Mouse (Mus musculus): ENCODE results near the gene Ppfia4. TPM values are rescaled to one million over a fixed set of nuclear protein-coding genes. Genes with fewer than 3 reads are reported as not detected.

The Ppfia4 gene
- polyA plus RNA-seq, 1 experiment from 2014 or later, result 2.0 TPM

DNA sequence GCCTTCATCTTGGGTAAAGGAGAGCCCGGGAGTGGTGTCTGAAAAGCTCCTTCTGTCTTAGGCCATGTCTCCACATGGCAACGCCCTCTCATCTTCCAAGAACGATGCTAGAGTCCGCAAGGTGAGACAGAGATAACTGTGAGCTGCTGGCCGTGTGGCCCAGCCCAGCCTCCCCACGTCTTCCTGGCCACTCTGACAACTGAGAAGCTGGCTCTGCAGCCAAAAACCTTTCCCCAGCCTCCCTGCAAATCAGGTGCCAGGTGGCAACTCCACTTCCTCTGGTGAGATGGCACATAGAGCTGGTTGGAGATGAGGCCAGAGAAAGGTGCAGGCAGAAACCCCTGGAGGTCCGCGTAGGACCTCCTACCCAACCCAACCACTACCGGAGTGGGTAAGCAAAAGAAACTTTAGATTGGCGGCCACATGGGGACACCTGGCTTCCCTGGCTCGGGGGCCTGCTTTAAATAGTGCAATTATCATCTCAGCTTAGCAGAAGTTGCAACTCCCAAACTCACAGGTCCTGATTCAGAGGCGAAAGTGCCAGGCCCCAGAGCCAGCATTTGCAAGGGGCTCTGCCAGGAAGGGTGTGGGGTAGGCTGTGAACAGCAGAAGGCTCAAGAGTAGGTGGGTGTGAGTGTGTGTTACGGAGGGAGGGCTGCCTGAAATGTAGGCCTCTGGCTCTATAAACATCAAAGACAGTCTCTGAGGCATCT, 2.6 kb upstream of the Ppfia4 start:
- WGBS, result 87% methylated on average over 13 of the region's 13 CpGs
- peaks cover 13% of the 10 kb centered on the region; the same call in 1 of the 2 replicates for H3K4me1 ChIP-seq
- no peak for DNase-seq (ENCODE audit: low spot score)

DNA sequence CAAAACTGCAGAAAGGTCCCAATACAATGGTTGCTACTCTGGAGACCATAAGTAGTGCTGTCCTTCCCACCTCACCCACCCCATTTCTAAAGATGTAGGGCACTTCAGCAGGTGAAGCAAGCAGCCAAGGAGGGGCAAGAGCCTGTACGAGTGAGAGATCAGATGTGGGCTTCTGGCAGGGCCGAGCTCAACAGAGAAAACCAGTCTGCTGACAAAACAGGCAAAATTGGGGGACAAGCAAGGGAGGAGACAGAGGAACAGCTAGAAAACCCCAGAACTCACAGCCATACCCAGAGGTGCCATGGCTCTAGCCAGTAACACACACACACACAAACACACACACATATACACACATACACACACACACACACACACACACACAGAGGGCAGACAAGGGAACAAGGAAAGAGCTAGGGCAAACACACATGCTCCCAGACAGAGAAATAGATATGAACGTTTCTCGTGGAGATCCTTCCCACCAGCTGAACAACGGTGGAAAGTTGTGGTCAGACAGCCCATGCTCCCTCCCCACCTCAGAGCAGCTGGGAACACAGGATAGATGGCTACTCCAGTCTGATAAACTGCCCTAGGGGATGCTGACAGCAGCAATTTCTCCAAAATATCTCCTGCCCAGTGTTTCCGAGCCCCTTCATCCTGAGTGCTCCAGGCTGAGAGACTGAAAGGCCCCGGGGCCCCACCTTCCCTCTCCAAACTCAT, 1.5 kb upstream of the Ppfia4 start:
- H3K27ac ChIP-seq (replicated peaks), result no peak overlapping the region
- H3K9me3 ChIP-seq (replicated peaks), result no peaks in the 10 kb centered on the region
- no peak overlapping the region for H3K4me3 ChIP-seq
- no peaks in the 10 kb centered on the region for H3K36me3 ChIP-seq
- no peak for DNase-seq (ENCODE audit: low spot score)
- peaks cover 13% of the 10 kb centered on the region; the same call in 1 of the 2 replicates for H3K4me1 ChIP-seq
- H3K27me3 ChIP-seq (ENCODE audit: low read depth, poor library complexity, severe bottlenecking), result no peaks in the 10 kb centered on the region
- 85% methylated on average over 7 of the region's 7 CpGs for WGBS

More for the DNA sequence above, 2.6 kb upstream of the Ppfia4 start:
- Histone ChIP-seq H3K9me3 (replicated peaks) (no peaks in the 10 kb centered on the region), H3K27ac (replicated peaks) (no peak overlapping the region), H3K4me3 (no peak overlapping the region), H3K27me3 (ENCODE audit: low read depth, poor library complexity, severe bottlenecking) (no peaks in the 10 kb centered on the region), H3K36me3 (no peaks in the 10 kb centered on the region)

DNA sequence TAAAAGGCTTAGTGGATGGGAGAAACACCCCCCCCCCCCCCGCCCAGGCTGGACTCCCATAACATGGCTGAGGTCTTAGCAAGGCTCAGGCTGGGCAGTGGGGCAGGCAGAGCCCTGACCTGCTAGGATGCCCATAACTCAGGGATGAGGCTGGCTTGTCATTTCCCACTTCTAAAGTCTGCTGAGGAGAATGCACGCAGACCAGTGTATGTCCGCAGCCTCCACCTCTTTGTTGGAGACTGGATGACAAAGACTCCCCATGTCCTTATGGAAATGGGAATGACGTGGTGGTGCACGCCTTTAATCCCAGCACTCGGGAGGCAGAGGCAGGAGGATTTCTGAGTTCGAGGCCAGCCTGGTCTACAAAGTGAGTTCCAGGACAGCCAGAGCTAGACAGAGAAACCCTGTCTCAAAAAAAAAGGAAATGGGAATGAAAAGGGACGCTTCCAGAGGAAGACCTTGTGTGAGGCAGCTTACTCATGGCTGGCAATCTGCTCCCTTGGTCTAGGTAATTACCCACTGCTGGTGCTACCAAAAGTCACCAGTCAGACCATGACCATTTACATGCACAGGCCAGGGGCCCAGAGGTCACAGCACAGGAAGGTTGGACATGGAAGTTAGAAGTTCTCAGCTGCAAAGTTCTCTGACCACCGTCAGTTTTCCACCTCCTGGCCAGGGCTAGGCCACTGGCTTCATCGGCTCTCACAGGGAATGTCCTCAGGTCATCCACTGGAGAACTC, 813 bp upstream of the Ppfia4 start:
- no peak for DNase-seq (ENCODE audit: low spot score)
- Histone ChIP-seq H3K4me3 (no peak overlapping the region), H3K9me3 (replicated peaks) (no peaks in the 10 kb centered on the region), H3K4me1 (peaks cover 13% of the 10 kb centered on the region; the same call in 1 of the 2 replicates), H3K27me3 (ENCODE audit: low read depth, poor library complexity, severe bottlenecking) (no peaks in the 10 kb centered on the region), H3K36me3 (no peaks in the 10 kb centered on the region), H3K27ac (replicated peaks) (no peak overlapping the region)
- WGBS, result 80% methylated on average over 10 of the region's 10 CpGs

DNA sequence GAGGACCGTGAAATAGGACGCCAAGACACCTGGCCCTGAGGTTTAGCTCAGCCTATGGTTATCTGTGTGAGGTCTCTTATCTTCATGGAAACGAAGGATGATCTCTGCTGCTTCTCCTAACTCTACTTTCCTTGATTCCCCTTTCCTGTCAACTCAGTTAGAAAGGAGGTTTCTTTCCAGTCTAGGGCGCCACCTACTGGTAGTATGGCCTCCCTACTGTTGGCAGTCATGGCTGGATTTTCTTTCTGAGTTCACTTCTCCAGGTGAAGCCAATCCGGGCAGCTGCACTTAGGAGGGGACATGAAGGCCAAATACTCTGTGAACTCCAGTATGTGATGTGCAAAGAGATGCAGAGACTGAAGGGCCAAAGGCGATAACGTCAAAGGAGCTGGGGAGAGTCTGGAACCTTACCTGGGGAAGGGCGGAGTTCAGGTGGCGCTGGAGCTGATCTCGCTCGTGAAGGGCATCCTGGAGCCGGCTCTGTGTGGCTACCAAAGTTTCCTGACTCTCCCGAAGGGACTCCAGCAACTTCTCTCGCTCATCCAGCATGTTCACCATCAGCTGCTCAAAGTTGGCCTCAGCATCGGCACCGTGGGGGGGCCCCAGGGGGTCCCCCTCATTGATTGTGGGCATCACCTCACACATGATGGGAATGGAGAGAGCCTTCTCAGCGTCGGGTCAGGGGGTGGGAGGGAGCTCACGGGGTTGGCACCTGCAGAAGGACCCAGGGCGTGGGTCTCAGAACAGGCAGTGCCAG, 671 bp downstream of the Ppfia4 start:
- no peaks in the 10 kb centered on the region for H3K9me3 ChIP-seq (replicated peaks)
- H3K36me3 ChIP-seq, result no peaks in the 10 kb centered on the region
- H3K4me1 ChIP-seq, result peaks cover 13% of the 10 kb centered on the region; the same call in 1 of the 2 replicates
- no peaks in the 10 kb centered on the region for H3K27me3 ChIP-seq (ENCODE audit: low read depth, poor library complexity, severe bottlenecking)
- WGBS, result 62% methylated on average over 20 of the region's 20 CpGs
- no peak overlapping the region for H3K4me3 ChIP-seq
- peak; percentile 75 for DNase-seq (ENCODE audit: low spot score)
- H3K27ac ChIP-seq (replicated peaks), result no peak overlapping the region

DNA sequence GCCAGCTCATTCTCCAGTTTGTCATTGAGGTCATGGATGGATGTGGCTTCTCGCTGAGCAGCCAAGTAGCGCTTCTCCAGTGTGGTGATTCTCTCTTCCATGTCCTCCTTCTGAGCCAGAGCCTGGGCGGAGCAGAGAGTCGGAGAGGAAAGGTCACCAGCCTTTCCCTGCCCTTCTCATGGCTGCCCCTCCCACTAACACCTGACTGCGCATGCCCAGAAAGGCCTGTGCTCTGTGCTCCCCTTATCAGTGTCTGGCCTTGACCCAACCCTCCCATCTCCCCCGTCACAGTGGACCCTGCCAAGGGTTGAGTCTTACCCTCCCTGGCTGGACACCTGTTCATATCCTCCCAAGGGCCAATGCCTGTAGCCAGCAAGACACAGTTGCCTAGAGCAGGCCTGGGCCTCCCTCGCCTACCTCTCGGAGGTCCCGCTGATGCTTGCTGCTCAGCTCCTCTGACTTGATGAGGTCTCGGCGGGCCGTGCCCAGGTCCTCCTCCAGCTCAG, 5.8 kb downstream of the Ppfia4 start:
- no peak for DNase-seq (ENCODE audit: low spot score)
- 90% methylated on average over 12 of the region's 12 CpGs for WGBS

DNA sequence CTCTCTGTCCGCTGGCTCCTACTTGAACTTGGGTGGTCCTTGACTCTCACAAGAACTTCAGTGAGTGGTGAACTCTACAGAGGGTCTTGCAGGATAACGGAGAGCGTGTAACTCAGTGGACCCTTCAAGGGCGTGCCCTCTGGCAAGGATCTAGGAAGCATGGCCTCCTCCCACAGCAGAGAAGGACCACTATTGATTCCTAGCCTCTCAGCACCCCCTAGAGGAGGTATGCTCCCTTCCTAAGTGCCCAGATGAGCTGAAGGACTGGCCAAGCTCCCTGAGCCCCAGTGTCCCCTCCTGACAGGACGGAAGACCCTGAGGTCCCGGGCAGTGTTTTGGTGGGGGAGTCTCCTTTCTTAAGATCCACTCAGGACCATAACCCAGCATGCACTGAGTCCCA, 10.1 kb downstream of the Ppfia4 start:
- no peaks in the 10 kb centered on the region for H3K27me3 ChIP-seq (ENCODE audit: low read depth, poor library complexity, severe bottlenecking)
- no peak overlapping the region for H3K4me3 ChIP-seq
- WGBS, result 84% methylated on average over 6 of the region's 6 CpGs
- no peaks in the 10 kb centered on the region for H3K9me3 ChIP-seq (replicated peaks)
- DNase-seq (ENCODE audit: low spot score), result no peak
- H3K4me1 ChIP-seq, result peaks cover 16% of the 10 kb centered on the region
- H3K27ac ChIP-seq (replicated peaks), result no peak overlapping the region
- H3K36me3 ChIP-seq, result no peaks in the 10 kb centered on the region

More for the DNA sequence above, 5.8 kb downstream of the Ppfia4 start:
- Histone ChIP-seq H3K36me3 (no peaks in the 10 kb centered on the region), H3K4me3 (no peak overlapping the region), H3K9me3 (replicated peaks) (no peaks in the 10 kb centered on the region), H3K27me3 (ENCODE audit: low read depth, poor library complexity, severe bottlenecking) (no peaks in the 10 kb centered on the region), H3K4me1 (no peaks in the 10 kb centered on the region), H3K27ac (replicated peaks) (no peak overlapping the region)

DNA sequence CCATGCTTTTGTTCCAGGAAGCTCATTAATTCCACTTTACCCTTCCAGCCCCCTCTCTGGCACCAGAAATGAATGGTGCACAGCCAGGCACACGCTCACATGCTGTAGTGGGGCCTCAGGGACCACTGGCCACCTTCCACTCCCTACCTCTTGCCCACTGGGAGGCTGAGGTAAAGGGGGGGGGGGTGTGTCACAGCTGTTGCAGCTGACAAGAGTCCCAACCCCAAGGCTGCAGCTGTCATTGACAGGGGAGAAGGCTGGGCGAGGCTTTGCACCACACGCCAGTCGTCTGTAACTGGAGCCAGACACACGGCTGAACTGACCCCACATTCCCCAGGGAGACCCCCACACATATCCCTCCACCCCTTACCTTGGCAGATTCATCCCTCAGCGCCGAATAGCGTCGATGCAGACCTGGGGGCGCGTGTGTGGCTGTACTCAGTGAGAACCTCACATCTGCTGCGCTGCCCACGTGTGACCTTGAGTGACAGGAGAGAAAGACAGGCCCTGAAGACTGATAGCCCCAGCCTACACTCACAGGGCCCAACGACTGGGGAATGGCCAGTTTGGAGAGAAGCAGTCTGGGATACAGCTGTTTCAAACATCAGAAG, 11.9 kb downstream of the Ppfia4 start:
- Histone ChIP-seq H3K36me3 (no peaks in the 10 kb centered on the region), H3K4me1 (peaks cover 16% of the 10 kb centered on the region), H3K27ac (replicated peaks) (peak overlapping the region; percentile 42), H3K9me3 (replicated peaks) (no peaks in the 10 kb centered on the region), H3K4me3 (no peak overlapping the region), H3K27me3 (ENCODE audit: low read depth, poor library complexity, severe bottlenecking) (no peaks in the 10 kb centered on the region)
- DNase-seq (ENCODE audit: low spot score), result no peak
- 83% methylated on average over 14 of the region's 14 CpGs for WGBS

DNA sequence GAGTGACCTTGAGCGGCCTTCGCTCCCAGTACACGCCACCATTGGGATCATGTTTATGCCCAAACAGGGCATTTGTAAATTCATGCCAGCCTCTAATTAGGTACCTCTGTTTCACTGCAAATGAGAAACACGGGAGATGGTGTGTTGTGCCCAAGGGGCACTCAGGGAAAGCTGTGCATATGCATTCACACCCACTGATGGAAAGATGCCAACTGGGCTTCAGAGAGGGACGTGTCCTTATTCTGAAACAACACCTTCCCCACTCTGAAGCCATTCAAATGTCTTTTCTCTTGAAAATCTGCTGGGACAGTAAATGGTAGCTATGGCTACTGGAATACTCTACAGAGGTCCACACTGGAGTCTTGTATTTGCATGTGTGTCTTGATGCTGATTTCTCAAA, 14.5 kb downstream of the Ppfia4 start:
- 85% methylated on average over 5 of the region's 5 CpGs for WGBS
- DNase-seq (ENCODE audit: low spot score), result no peak
- Histone ChIP-seq H3K9me3 (replicated peaks) (no peaks in the 10 kb centered on the region), H3K4me1 (peaks cover 16% of the 10 kb centered on the region), H3K4me3 (no peak overlapping the region), H3K27me3 (ENCODE audit: low read depth, poor library complexity, severe bottlenecking) (no peaks in the 10 kb centered on the region), H3K27ac (replicated peaks) (no peak overlapping the region), H3K36me3 (no peaks in the 10 kb centered on the region)

DNA sequence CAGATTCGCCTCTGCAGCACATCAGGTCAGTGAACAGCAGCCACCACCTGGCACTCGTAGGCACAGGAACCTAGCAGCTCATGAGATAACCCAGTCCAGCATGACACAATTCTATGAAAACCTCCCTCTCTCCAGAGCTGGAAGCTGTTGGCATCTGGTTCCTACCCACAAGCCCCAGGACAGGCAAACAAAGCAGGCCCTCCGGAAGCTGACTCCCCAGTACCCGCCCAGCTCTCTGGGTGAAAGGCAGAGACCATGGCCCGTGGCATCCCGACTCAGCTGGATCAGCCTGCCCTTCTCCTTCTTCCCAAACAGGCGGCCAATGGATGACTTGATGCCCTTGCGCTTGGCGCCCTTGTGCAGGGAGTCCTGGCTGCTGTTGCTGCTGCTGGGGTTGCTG, 16.4 kb downstream of the Ppfia4 start:
- no peak overlapping the region; the same call in 1 of the 2 replicates for H3K27ac ChIP-seq (replicated peaks)
- H3K27me3 ChIP-seq (ENCODE audit: low read depth, poor library complexity, severe bottlenecking), result no peaks in the 10 kb centered on the region
- H3K9me3 ChIP-seq (replicated peaks), result no peaks in the 10 kb centered on the region
- H3K4me1 ChIP-seq, result peaks cover 15% of the 10 kb centered on the region
- no peak for DNase-seq (ENCODE audit: low spot score)
- no peak overlapping the region for H3K4me3 ChIP-seq
- H3K36me3 ChIP-seq, result no peaks in the 10 kb centered on the region
- 89% methylated on average over 9 of the region's 9 CpGs for whole genome bisulfite sequencing

DNA sequence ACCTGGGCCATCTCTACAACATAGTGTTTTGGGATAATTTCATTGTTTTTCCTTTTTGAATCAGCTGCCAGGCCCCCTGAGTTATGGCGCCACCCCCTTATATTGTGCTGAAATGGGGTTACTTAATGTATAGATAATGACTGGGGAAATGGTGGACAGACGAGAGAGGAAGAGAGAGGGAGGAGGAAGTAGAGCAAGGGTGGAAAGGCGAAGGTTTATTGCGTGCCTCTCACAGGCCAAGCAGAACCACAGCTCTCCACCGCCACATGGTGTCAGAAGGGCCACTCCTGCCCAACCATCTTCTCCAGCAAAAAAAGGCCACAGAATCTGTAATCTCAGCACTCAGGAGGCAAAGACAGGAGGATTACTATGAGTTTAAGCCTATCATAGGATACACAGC, 17.5 kb downstream of the Ppfia4 start:
- H3K9me3 ChIP-seq (replicated peaks), result no peaks in the 10 kb centered on the region
- H3K4me1 ChIP-seq, result peaks cover 3% of the 10 kb centered on the region; the same call in 1 of the 2 replicates
- no peak overlapping the region for H3K4me3 ChIP-seq
- DNase-seq (ENCODE audit: low spot score), result no peak
- H3K36me3 ChIP-seq, result no peaks in the 10 kb centered on the region
- WGBS, result 91% methylated on average over 5 of the region's 5 CpGs
- H3K27me3 ChIP-seq (ENCODE audit: low read depth, poor library complexity, severe bottlenecking), result no peaks in the 10 kb centered on the region
- no peak overlapping the region for H3K27ac ChIP-seq (replicated peaks)

DNA sequence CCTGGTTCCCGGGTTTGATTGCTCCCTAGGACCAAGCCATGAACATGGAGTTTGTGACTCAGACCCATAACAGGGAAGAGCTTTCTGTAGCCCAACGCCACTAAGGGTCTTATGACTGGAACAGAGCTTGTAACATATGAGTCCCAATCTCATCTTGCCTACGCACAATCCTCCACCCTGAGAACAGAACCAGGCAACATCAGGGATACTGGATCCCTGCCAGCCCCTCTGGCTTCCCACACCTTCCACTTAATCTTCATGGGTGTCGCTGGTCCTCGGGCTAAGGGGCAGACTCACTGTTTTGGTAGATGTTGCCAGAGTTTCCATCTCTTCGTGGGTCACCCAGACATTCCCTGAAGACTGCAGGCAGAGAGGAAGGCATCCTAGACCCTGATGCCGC, 21.0 kb downstream of the Ppfia4 start:
- WGBS, result 91% methylated on average over 7 of the region's 7 CpGs
- Histone ChIP-seq H3K36me3 (no peaks in the 10 kb centered on the region), H3K27ac (replicated peaks) (no peak overlapping the region), H3K9me3 (replicated peaks) (no peaks in the 10 kb centered on the region), H3K27me3 (ENCODE audit: low read depth, poor library complexity, severe bottlenecking) (no peaks in the 10 kb centered on the region), H3K4me1 (peaks cover 12% of the 10 kb centered on the region), H3K4me3 (no peak overlapping the region)
- no peak for DNase-seq (ENCODE audit: low spot score)

DNA sequence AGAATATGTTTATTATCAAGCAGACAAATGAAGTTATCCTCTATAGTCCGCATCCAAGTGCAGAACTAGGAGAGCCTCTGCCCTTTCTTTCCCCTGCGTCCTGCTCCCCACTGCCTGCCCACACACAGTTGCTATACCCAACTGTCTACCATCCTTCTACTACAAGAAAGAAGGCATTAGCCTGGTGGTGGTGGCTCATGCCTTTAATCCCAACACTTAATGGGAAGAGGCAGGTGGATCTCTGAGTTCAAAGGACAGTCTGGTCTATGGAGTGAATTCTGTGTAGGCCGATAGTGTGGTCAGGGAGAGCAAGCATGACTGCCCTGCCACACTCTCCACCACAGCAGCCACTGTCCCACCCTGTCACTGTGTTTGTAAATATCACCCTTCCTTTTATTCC, 22.0 kb downstream of the Ppfia4 start:
- DNase-seq (ENCODE audit: low spot score), result no peak
- 97% methylated on average over 3 of the region's 3 CpGs for WGBS

More for the DNA sequence above, 22.0 kb downstream of the Ppfia4 start:
- Histone ChIP-seq H3K9me3 (replicated peaks) (no peaks in the 10 kb centered on the region), H3K27me3 (ENCODE audit: low read depth, poor library complexity, severe bottlenecking) (no peaks in the 10 kb centered on the region), H3K4me1 (peaks cover 15% of the 10 kb centered on the region), H3K27ac (replicated peaks) (no peak overlapping the region), H3K4me3 (no peak overlapping the region), H3K36me3 (no peaks in the 10 kb centered on the region)
